Mouse (Mus musculus): ENCODE measurements at regions not wholly inside any gene's neighbourhood (a gene's known extent, or its start where the extent isn't known, plus 50 kb on each side); places are given as distances from the start of the nearest gene placed in this dataset.

- no peak for DNase-seq
Measured at GRCm38 (mm10) chr6:31085063-31085759, 126.3 kb upstream of the Klf14 start.

- no peak for DNase-seq
Measured at GRCm38 (mm10) chr6:31085760-31086108, 126.9 kb upstream of the Klf14 start.

- DNase-seq = no peak
Measured at GRCm38 (mm10) chr6:31086283-31086682, 127.4 kb upstream of the Klf14 start.

GRCm38 (mm10) chr6:31086798-31087360, 128.0 kb upstream of the Klf14 start:
- no peak for DNase-seq

GRCm38 (mm10) chr6:31087511-31087910, 128.6 kb upstream of the Klf14 start:
- DNase-seq = no peak

- no peak for DNase-seq
Measured at GRCm38 (mm10) chr6:31088147-31088972, 129.5 kb upstream of the Klf14 start.

- DNase-seq = no peak
Measured at GRCm38 (mm10) chr6:31088973-31089368, 130.1 kb upstream of the Klf14 start.

GRCm38 (mm10) chr6:31090288-31090687, 131.4 kb upstream of the Klf14 start:
- no peak for DNase-seq

GRCm38 (mm10) chr6:31090791-31091190, 131.9 kb upstream of the Klf14 start:
- DNase-seq = no peak

GRCm38 (mm10) chr6:31092324-31092723, 133.4 kb upstream of the Klf14 start:
- DNase-seq = no peak

- DNase-seq = no peak
Measured at GRCm38 (mm10) chr6:31092760-31093159, 133.9 kb upstream of the Klf14 start.

GRCm38 (mm10) chr6:31095943-31096714, 137.3 kb upstream of the Klf14 start:
- DNase-seq = no peak

GRCm38 (mm10) chr6:31096787-31097186, 137.9 kb upstream of the Klf14 start:
- no peak for DNase-seq

GRCm38 (mm10) chr6:31097254-31097653, 138.4 kb upstream of the Klf14 start:
- no peak for DNase-seq

GRCm38 (mm10) chr6:31098106-31098505, 139.2 kb upstream of the Klf14 start:
- no peak for DNase-seq

GRCm38 (mm10) chr6:31100084-31100579, 141.3 kb upstream of the Klf14 start:
- no peak for DNase-seq

- peak; percentile 56 to 78 for DNase-seq
Measured at GRCm38 (mm10) chr6:31100749-31101148, 141.9 kb upstream of the Klf14 start.

GRCm38 (mm10) chr6:31106144-31106836, 147.4 kb upstream of the Klf14 start:
- no peak for DNase-seq

GRCm38 (mm10) chr6:31106856-31107359, 148.0 kb upstream of the Klf14 start:
- no peak for DNase-seq

- no peak for DNase-seq
Measured at GRCm38 (mm10) chr6:31107360-31107759, 148.5 kb upstream of the Klf14 start.

- DNase-seq = no peak
Measured at GRCm38 (mm10) chr6:31107916-31108685, 149.2 kb upstream of the Klf14 start.

All from thymus, adult 18-20 months (tissue).